Mouse (Mus musculus) mesoderm, embryonic 11.5 days (tissue): ENCODE measurements around the gene Cep83.

Source experiments
- DNase-seq: peaks from one replicate; pipeline ENCODE4 v3.0.0-alpha.2; 2012; ENCODE audit warnings: low read depth, low spot score

Gene Cep83

GRCm38 (mm10) chr10:94826436-94826835, 138.0 kb downstream of the Cep83 start:
- DNase-seq: no peak

- DNase-seq: no peak
Observed at GRCm38 (mm10) chr10:94827325-94827724, 138.9 kb downstream of the Cep83 start.

DNA sequence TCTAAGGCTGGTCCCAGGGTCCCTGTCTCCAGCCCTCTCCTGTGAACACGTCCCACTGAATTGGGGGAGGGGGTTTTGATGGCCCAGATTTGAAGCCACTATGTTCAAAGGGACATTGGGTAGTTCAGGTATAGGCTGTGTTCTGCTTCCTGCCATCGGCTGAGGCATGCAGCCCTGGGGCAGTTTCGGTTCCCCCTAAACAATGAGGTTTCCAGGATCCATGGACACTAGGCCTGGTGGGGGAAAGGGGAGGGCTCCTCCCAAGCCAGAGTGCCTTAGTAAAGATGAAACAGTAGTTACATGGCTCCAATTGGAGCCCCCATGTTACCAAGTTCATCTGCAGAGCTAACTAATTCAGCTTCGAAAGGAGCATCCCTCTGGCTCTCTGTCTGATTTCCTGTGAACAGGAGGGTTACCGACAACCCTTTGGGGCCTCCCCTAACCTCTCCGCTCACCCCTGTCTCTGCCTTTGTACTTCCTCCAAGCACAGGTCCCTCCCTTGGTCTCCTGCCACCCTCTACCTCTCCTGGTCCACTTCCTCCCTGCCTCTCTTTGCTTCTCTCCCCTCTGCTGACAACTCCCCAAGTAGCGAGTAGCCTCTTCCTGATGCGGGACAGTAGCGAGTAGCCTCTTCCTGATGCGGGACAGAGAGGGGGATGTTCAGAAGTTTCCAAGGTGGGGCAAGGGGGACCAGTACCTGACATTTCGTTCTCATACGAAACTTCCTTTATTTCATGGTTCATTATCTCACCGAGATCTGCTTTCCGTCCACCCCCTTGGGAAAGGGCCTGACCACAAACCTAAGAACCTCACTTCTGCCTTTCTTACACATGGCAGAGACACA, 139.7 kb downstream of the Cep83 start:
- no peak for DNase-seq

DNA sequence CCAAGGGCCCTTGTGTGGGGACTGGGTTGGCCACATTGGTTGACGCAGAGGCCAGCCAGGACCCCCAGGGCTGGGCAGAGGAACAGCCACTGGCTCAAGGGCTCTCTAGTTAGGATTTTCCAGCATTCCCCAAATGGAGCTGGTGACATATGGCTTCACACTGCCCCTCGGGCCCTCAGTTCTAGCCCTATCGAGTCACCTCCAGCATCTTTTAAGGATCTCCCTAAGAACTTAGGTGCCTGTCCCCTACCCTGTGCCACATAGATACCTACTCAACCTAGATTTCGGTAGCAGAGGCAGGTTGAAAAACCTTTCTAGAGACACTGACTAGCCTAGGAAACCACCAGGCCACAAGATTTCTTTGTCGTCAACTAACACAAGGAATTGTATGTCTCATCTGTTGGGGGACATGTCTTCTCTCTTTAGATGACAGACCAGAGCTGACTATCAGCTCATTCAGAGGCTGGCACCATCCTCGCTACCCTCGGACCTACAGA, 140.3 kb downstream of the Cep83 start:
- no peak for DNase-seq

DNA sequence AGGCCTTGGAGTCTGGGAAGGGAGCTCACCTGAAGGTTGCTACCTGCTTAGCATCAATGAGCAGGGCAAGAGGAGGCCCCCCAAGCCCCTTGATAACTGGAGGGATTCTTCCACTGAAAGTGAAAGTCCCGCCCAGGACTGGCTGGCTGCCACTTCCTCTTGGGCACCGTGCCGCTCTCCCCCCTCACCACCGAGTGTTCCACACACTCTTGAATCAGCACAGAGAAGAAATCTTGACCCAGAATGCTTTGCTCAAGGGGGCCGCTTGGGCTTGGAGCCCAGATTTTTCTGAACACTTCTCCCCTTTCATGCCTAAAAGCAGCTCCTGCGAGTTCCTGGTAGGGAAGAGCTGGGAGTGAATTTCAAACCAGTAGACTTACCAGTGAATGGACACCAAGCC, 141.0 kb downstream of the Cep83 start:
- DNase-seq: no peak

DNA sequence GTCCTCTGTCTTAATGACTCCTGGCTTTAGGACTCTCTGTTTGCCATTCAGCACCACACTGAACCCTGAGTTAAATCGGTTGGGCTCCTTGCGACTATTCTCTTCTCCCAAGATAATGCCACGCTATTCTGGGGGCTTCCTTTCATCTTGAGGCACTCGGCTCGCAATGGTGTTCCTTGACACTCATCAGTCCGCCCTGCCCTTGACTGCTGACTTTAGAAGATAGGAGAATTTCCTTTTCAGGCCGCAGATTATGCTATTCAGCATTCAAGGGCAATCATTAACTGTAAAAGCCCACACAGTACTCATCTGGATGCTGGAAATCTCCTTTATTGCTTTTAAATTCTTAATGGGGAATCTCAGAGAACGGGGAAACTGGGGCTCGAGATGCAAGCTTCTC, 147.4 kb downstream of the Cep83 start:
- no peak for DNase-seq
